Mouse (Mus musculus): ENCODE data around the gene Rnf220.

Rnf220 gene

GRCm38 (mm10) chr4:117291696-117292095, 205.2 kb downstream of the Rnf220 start:
- DNase-seq = no peak

- DNase-seq = peak; percentile 87 to 88
Measured at GRCm38 (mm10) chr4:117288927-117289801, 207.7 kb downstream of the Rnf220 start.

- no peak for DNase-seq
Measured at GRCm38 (mm10) chr4:117288277-117288926, 208.4 kb downstream of the Rnf220 start.

GRCm38 (mm10) chr4:117284363-117284762, 212.5 kb downstream of the Rnf220 start:
- no peak for DNase-seq

- peak in 1 of 2 experiments; percentile 42 for DNase-seq
Measured at GRCm38 (mm10) chr4:117283271-117284191, 213.3 kb downstream of the Rnf220 start.

- no peak for DNase-seq
Measured at GRCm38 (mm10) chr4:117281090-117281845, 215.6 kb downstream of the Rnf220 start.

- DNase-seq = no peak
Measured at GRCm38 (mm10) chr4:117280397-117280930, 216.4 kb downstream of the Rnf220 start.

- DNase-seq = no peak
Measured at GRCm38 (mm10) chr4:117279253-117279642, 217.6 kb downstream of the Rnf220 start.

GRCm38 (mm10) chr4:117278381-117279252, 218.2 kb downstream of the Rnf220 start:
- no peak for DNase-seq

GRCm38 (mm10) chr4:117277687-117278086, 219.2 kb downstream of the Rnf220 start:
- no peak for DNase-seq

GRCm38 (mm10) chr4:117277021-117277420, 219.8 kb downstream of the Rnf220 start:
- no peak for DNase-seq

- DNase-seq = no peak
Measured at GRCm38 (mm10) chr4:117276281-117276711, 220.6 kb downstream of the Rnf220 start.

GRCm38 (mm10) chr4:117274720-117275119, 222.1 kb downstream of the Rnf220 start:
- DNase-seq = no peak

- DNase-seq = no peak
Measured at GRCm38 (mm10) chr4:117272459-117272858, 224.4 kb downstream of the Rnf220 start.

- DNase-seq = peak; percentile 69 to 83
Measured at GRCm38 (mm10) chr4:117270278-117270677, 226.6 kb downstream of the Rnf220 start.

- no peak for DNase-seq
Measured at GRCm38 (mm10) chr4:117267831-117268437, 228.9 kb downstream of the Rnf220 start.

- peak; percentile 82 to 86 for DNase-seq
Measured at GRCm38 (mm10) chr4:117267284-117267683, 229.6 kb downstream of the Rnf220 start.

- no peak for DNase-seq
Measured at GRCm38 (mm10) chr4:117262987-117263386, 233.9 kb downstream of the Rnf220 start.

- peak; percentile 52 to 68 for DNase-seq
Measured at GRCm38 (mm10) chr4:117262101-117262913, 234.5 kb downstream of the Rnf220 start.

Measured in cerebellum, postnatal 25 days (tissue).